Mouse (Mus musculus): ENCODE measurements around the gene Pknox2. TPM values are rescaled to one million over a fixed set of nuclear protein-coding genes. Genes with fewer than 3 reads are reported as not detected.
A peak's percentile ranks its signal among the peaks of the same experiment; 100 is the strongest.

The Pknox2 gene
- total RNA-seq, 4 experiments from 2014 or later = 38.5 to 59.5 (median 43.0) TPM

- no peak for DNase-seq (ENCODE audit: low spot score in 2 of 2)
These were observed 95.5 kb downstream of the Pknox2 start for GRCm38 (mm10) chr9:37051669-37052068.

DNA sequence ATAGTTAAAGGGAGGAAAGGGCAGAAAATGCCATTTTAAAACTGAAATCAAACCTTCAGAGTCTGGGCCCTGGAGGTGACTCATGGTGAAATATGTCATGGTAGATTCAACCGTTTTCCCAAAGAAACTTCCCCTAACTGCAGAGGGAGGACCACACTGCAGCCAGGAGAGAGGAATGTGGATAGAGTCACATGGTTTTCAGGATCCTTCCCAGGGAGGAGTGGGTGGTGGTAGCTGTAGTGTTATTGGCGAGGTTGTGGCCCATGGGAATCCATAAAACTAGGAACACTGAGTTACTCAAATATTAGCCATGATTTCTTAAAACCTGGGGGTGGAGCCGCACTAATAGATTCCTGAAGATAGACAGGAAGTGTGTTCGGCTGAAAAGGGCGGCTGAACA lies 99.7 kb downstream of the Pknox2 start:
- DNase-seq (ENCODE audit: low spot score in 2 of 2) = no peak

- DNase-seq (ENCODE audit: low spot score in 2 of 2) = no peak
These were observed 101.3 kb downstream of the Pknox2 start for GRCm38 (mm10) chr9:37045875-37046274.

DNA sequence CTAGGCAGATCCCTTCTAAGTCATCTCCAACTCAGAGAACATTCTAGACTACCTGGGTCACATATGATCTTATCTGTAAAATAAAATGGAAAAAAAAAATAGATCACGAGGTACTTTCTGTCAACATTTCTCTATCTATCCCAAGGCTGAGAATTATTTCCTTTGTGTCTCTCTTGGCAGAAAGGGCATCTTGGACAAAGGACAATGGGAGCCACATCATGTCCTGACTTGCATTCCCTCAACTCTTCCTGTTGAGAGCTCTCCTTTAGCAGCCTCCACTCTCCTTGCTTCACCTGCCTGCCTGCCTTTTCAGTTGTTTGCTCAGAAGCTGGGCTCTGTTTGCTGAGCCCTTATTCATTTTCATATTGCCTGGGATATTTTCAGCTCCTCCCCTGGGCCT lies 103.0 kb downstream of the Pknox2 start:
- DNase-seq (ENCODE audit: low spot score in 2 of 2) = no peak

DNA sequence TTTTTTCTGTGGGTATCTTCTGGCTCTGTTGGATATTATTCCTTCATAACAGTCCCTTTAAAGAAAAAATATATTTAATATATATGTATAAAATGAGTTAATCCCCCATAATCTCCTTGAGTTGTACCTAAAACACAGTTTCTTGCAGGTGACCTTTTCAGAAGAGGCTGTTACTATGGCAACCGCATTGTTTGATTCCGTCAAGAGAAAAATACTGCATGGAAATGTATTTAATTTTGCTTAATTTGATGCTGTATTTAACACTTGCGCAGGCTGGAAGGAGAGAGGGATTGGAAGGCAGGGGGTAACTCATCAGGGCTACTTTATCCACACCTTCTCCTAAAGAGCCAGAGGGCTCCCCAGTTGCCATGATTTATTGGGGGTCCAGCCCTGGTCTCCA lies 108.3 kb downstream of the Pknox2 start:
- DNase-seq (ENCODE audit: low spot score in 2 of 2) = no peak

GRCm38 (mm10) chr9:37038445-37038844 lies 108.8 kb downstream of the Pknox2 start:
- DNase-seq (ENCODE audit: low spot score in 2 of 2) = no peak

GRCm38 (mm10) chr9:37037405-37037804 lies 109.8 kb downstream of the Pknox2 start:
- no peak for DNase-seq (ENCODE audit: low spot score in 2 of 2)

GRCm38 (mm10) chr9:37035248-37035647 lies 112.0 kb downstream of the Pknox2 start:
- no peak for DNase-seq (ENCODE audit: low spot score in 2 of 2)

- DNase-seq (ENCODE audit: low spot score in 2 of 2) = peak in 1 of 2 experiments; percentile 21
These were observed 112.9 kb downstream of the Pknox2 start for GRCm38 (mm10) chr9:37034316-37034715.

- DNase-seq (ENCODE audit: low spot score in 2 of 2) = no peak
These were observed 116.6 kb downstream of the Pknox2 start for GRCm38 (mm10) chr9:37030347-37031213.

- no peak for DNase-seq (ENCODE audit: low spot score in 2 of 2)
These were observed 117.3 kb downstream of the Pknox2 start for GRCm38 (mm10) chr9:37029811-37030346.

GRCm38 (mm10) chr9:37027825-37028575 lies 119.2 kb downstream of the Pknox2 start:
- DNase-seq (ENCODE audit: low spot score in 2 of 2) = no peak

- DNase-seq (ENCODE audit: low spot score in 2 of 2) = no peak
These were observed 121.3 kb downstream of the Pknox2 start for GRCm38 (mm10) chr9:37025913-37026312.

DNA sequence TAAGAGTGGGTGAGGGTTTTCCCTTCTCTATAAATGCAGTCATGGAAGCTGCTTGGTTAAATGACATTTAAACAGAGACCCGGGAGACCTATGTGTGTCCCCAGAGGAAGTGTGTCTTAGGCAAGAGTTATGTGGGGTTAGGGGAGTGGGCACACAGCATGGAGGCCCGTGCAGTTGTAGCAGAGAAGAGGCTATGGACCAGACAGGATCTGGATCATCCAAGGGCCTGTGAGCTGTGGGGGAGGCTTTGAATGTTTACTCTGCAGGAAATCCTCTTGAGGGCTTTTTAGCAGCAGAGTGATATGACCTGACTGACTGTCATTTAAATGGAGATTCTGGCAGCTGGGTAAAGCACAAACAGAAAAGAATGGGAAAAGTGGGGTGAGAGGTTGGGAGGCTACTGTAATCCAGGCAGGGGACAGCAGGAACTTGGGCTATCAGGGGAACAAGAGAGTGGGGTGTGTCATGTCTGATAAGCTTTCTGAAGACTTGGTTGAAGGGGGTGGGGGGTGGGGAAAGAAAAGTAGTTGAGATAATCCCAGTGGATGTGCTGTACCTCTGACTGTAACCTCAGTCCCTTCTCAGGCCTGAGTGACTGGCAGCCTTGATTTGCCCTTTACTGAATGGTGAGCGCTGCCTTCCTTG lies 125.5 kb downstream of the Pknox2 start:
- DNase-seq (ENCODE audit: low spot score in 2 of 2) = no peak

GRCm38 (mm10) chr9:37018154-37018553 lies 129.1 kb downstream of the Pknox2 start:
- DNase-seq (ENCODE audit: low spot score in 2 of 2) = peak; percentile 67

DNA sequence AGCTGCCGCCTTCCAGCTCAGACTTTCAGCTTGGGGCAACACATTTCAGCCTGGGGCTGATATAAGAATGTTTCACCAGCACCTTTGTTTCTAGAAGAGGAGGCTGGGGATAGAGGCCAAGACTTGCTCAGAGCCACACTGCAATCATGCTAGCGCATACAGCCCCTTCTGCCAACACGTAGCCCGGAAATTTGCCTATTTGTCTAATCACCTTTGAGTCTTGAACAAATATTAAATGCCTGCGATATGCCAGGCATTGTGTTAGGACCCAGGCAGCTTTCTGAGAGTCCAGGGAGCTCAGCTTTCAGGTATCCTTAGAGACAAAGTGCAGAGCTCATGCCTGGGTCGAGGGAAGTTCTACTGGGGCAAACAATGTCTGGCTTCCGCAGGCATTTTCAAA lies 130.0 kb downstream of the Pknox2 start:
- no peak for DNase-seq (ENCODE audit: low spot score in 2 of 2)

DNA sequence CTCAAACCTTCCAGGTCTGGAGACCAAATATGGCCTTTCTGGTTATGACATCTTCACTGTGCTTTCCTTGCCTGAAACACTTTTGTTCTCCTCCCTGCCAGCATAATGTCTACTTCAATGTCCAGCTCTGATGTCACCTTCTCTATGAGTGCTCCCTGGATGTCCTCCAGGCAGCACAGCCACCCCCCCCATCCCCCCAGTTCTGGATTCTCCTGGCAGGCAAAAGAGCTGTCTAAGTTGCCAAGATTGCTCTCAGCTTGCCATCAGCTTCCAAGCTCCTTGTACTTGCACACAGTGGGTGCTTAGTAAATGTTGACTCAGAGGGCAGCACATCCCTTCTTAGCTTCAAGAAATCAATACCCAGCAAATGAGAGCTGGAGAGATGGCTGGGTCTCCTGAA lies 131.0 kb downstream of the Pknox2 start:
- no peak for DNase-seq (ENCODE audit: low spot score in 2 of 2)

DNA sequence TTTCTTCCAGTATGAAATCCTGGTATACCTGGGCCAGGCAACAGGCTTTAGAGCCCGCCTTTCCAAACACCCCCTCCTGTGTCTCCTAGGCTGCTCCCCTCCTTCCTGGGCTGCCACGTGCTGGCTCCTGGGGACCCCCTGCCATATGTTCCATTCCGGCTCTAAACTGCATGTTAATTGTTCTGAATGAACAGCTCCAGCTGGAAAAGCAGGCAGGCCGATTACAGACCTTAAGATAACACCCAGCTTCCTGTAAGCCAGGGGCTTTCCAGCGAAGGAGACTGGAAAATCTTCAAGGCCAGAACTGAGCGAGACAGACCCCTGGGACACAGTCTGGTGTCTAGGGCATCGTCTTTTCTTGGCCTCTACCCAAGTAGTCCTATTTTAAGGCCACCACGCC lies 133.6 kb downstream of the Pknox2 start:
- DNase-seq (ENCODE audit: low spot score in 2 of 2) = no peak

GRCm38 (mm10) chr9:37008090-37008489 lies 139.1 kb downstream of the Pknox2 start:
- DNase-seq (ENCODE audit: low spot score in 2 of 2) = no peak

DNA sequence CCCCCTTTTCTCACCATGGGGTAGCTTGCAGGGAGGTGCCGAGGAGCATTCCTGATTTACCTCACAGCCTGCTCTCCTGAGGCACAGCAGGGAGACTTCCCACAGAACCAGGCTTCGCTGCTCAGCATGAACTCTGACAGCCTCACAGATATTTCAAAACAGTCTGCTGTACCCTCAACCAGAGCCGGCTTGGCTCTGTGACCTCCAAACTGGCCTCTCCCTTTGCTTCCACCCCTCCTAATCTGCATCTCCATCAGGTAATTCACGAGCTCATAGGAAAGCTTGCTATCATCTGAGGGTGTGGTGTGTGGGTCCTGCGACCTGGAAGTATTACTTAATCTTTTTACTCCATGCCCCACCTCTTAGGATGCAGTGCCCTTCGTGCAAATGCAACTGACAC lies 142.5 kb downstream of the Pknox2 start:
- no peak for DNase-seq (ENCODE audit: low spot score in 2 of 2)

GRCm38 (mm10) chr9:37001935-37002535 lies 145.2 kb downstream of the Pknox2 start:
- no peak for DNase-seq (ENCODE audit: low spot score in 2 of 2)

Measured in layer of hippocampus, adult 8-10 months (tissue).